In genomic region chr11:4096054-4096984, GRCm38 (mm10) we compare ENCODE assay signal across 7 mouse cellular contexts. TPM values are rescaled to one million over a fixed set of nuclear protein-coding genes. Genes with fewer than 3 reads are reported as not detected.
DNase-seq lines count a peak whose midpoint lies in the region; ATAC-seq lines count a peak whose summit lies in the region.

No protein-coding gene starts in this region.

- 2% methylated on average over 45 of the region's 45 CpGs for WGBS in embryonic facial prominence, embryonic 11.5 days
- 3% methylated on average over 45 of the region's 45 CpGs for WGBS in limb, embryonic 10.5 days
- 2% methylated on average over 45 of the region's 45 CpGs for WGBS in midbrain, embryonic 13.5 days

- peak; percentile 93 for ATAC-seq in embryonic facial prominence, embryonic 11.5 days (replicated peaks; ENCODE audit: insufficient number of reproducible peaks, low FRiP score, low TSS enrichment, low read depth)
- ATAC-seq in granulocyte monocyte progenitor cell, adult 5-6 weeks (replicated peaks; ENCODE audit: poor library complexity, severe bottlenecking), result peak; percentile 90
- peak; percentile 95 for ATAC-seq in midbrain, embryonic 13.5 days

- H3K36me3 ChIP-seq in embryonic facial prominence, embryonic 11.5 days (replicated peaks; ENCODE audit: control insufficient read depth, insufficient read depth, low read depth, low read length), result no peaks in the 10 kb centered on the region
- H3K36me3 ChIP-seq in limb, embryonic 10.5 days, result peaks cover 11% of the 10 kb centered on the region
- H3K36me3 ChIP-seq in midbrain, embryonic 13.5 days, result peaks cover 8% of the 10 kb centered on the region

- H3K27me3 ChIP-seq in embryonic facial prominence, embryonic 11.5 days (ENCODE audit: control insufficient read depth, insufficient read depth, low read length), result no peaks in the 10 kb centered on the region
- no peaks in the 10 kb centered on the region for H3K27me3 ChIP-seq in limb, embryonic 10.5 days (ENCODE audit: low read depth, poor library complexity, severe bottlenecking)
- H3K27me3 ChIP-seq in midbrain, embryonic 13.5 days, result no peaks in the 10 kb centered on the region

- peak overlapping the region; percentile 43 for H3K4me3 ChIP-seq in embryonic facial prominence, embryonic 11.5 days (ENCODE audit: low read depth, low read length)
- H3K4me3 ChIP-seq in limb, embryonic 10.5 days, result peak overlapping the region; percentile 58
- peak overlapping the region; percentile 50 for H3K4me3 ChIP-seq in midbrain, embryonic 13.5 days (replicated peaks)

- peak overlapping the region; percentile 73 for H3K9ac ChIP-seq in embryonic facial prominence, embryonic 11.5 days (replicated peaks; ENCODE audit: low read length)
- H3K9ac ChIP-seq in midbrain, embryonic 13.5 days (replicated peaks), result peak overlapping the region; percentile 87

- H3K27ac ChIP-seq in embryonic facial prominence, embryonic 11.5 days (replicated peaks; ENCODE audit: low read depth, low read length), result peak overlapping the region; percentile 71
- H3K27ac ChIP-seq in limb, embryonic 10.5 days, result peak overlapping the region; percentile 92
- H3K27ac ChIP-seq in midbrain, embryonic 13.5 days, result peak overlapping the region; percentile 92

- H3K4me2 ChIP-seq in embryonic facial prominence, embryonic 11.5 days (ENCODE audit: low read depth, low read length), result peak overlapping the region; percentile 80
- H3K4me2 ChIP-seq in midbrain, embryonic 13.5 days (replicated peaks), result peak overlapping the region; percentile 83

- DNase-seq in adrenal gland, postnatal 14 days, result peak; percentile 99
- DNase-seq in embryonic facial prominence, embryonic 11.5 days (ENCODE audit: low spot score), result peak; percentile 99
- DNase-seq in kidney, adult 11 months, result peak; percentile 99
- DNase-seq in limb, embryonic 10.5 days (ENCODE audit: low spot score), result peak; percentile 95
- peak; percentile 95 for DNase-seq in spleen, adult 12 weeks (ENCODE audit: low spot score)

- H3K4me1 ChIP-seq in embryonic facial prominence, embryonic 11.5 days (ENCODE audit: control insufficient read depth, insufficient read depth, low read length), result peaks cover 4% of the 10 kb centered on the region
- peaks cover 25% of the 10 kb centered on the region for H3K4me1 ChIP-seq in limb, embryonic 10.5 days
- peaks cover 23% of the 10 kb centered on the region for H3K4me1 ChIP-seq in midbrain, embryonic 13.5 days (replicated peaks)

- H3K9me3 ChIP-seq in embryonic facial prominence, embryonic 11.5 days (replicated peaks; ENCODE audit: control insufficient read depth, low read length), result no peaks in the 10 kb centered on the region
- H3K9me3 ChIP-seq in limb, embryonic 10.5 days (replicated peaks), result no peaks in the 10 kb centered on the region
- no peaks in the 10 kb centered on the region for H3K9me3 ChIP-seq in midbrain, embryonic 13.5 days

RNA-seq across cellular contexts. Expression of gene Mtfp1, which starts 1.1 kb away (rescaled TPM):
- 25.6 and 27.3 TPM in 2 replicates for total RNA-seq in adrenal gland, postnatal 14 days (2021)
- polyA plus RNA-seq in embryonic facial prominence, embryonic 11.5 days (2014; fragmentation: Nextera tagmentation; extraction: Ambion mirVana), result 6.7 and 8.7 TPM in 2 replicates
- total RNA-seq in granulocyte monocyte progenitor cell, adult 5-6 weeks (2014; fragmentation: Nextera tagmentation), result 9.9 and 11.1 TPM in 2 replicates
- 8.7 and 13.3 TPM in 2 replicates for total RNA-seq in granulocyte monocyte progenitor cell, adult 5-6 weeks (2017)
- polyA plus RNA-seq in limb, embryonic 10.5 days (2016; fragmentation: Nextera tagmentation; extraction: Ambion mirVana), result 12.5 and 16.2 TPM in 2 replicates
- polyA plus RNA-seq in midbrain, embryonic 13.5 days (2015; fragmentation: Nextera tagmentation; extraction: Ambion mirVana), result 4.9 and 6.6 TPM in 2 replicates

RNA-seq across cellular contexts. Expression of gene Sec14l2, which starts 26.9 kb away (rescaled TPM):
- 3.6 and 27.0 TPM in 2 replicates for total RNA-seq in adrenal gland, postnatal 14 days (2021)
- polyA plus RNA-seq in embryonic facial prominence, embryonic 11.5 days (2014; fragmentation: Nextera tagmentation; extraction: Ambion mirVana), result 1.3 and 1.5 TPM in 2 replicates
- not detected in 2 replicates for total RNA-seq in granulocyte monocyte progenitor cell, adult 5-6 weeks (2014; fragmentation: Nextera tagmentation)
- not detected in 2 replicates for total RNA-seq in granulocyte monocyte progenitor cell, adult 5-6 weeks (2017)
- 1.5 and 2.7 TPM in 2 replicates for polyA plus RNA-seq in limb, embryonic 10.5 days (2016; fragmentation: Nextera tagmentation; extraction: Ambion mirVana)
- 2.3 and 3.2 TPM in 2 replicates for polyA plus RNA-seq in midbrain, embryonic 13.5 days (2015; fragmentation: Nextera tagmentation; extraction: Ambion mirVana)

RNA-seq across cellular contexts. Expression of gene Sec14l3, which starts 31.7 kb away (rescaled TPM):
- 0.49 and 0.56 TPM in 2 replicates for total RNA-seq in adrenal gland, postnatal 14 days (2021)
- not detected in 2 replicates for polyA plus RNA-seq in embryonic facial prominence, embryonic 11.5 days (2014; fragmentation: Nextera tagmentation; extraction: Ambion mirVana)
- not detected in 2 replicates for total RNA-seq in granulocyte monocyte progenitor cell, adult 5-6 weeks (2014; fragmentation: Nextera tagmentation)
- not detected in 2 replicates for total RNA-seq in granulocyte monocyte progenitor cell, adult 5-6 weeks (2017)
- not detected in 2 replicates for polyA plus RNA-seq in limb, embryonic 10.5 days (2016; fragmentation: Nextera tagmentation; extraction: Ambion mirVana)
- 0.26 TPM in 1 of 2 replicates, not detected in the other for polyA plus RNA-seq in midbrain, embryonic 13.5 days (2015; fragmentation: Nextera tagmentation; extraction: Ambion mirVana)

RNA-seq across cellular contexts. Expression of gene Rnf215, which starts 38.7 kb away (rescaled TPM):
- 17.2 and 25.2 TPM in 2 replicates for total RNA-seq in adrenal gland, postnatal 14 days (2021)
- 26.1 and 26.4 TPM in 2 replicates for polyA plus RNA-seq in embryonic facial prominence, embryonic 11.5 days (2014; fragmentation: Nextera tagmentation; extraction: Ambion mirVana)
- total RNA-seq in granulocyte monocyte progenitor cell, adult 5-6 weeks (2014; fragmentation: Nextera tagmentation), result 10.5 and 13.1 TPM in 2 replicates
- 6.6 and 7.8 TPM in 2 replicates for total RNA-seq in granulocyte monocyte progenitor cell, adult 5-6 weeks (2017)
- polyA plus RNA-seq in limb, embryonic 10.5 days (2016; fragmentation: Nextera tagmentation; extraction: Ambion mirVana), result 16.3 and 23.3 TPM in 2 replicates
- polyA plus RNA-seq in midbrain, embryonic 13.5 days (2015; fragmentation: Nextera tagmentation; extraction: Ambion mirVana), result 43.9 and 45.9 TPM in 2 replicates

Comparison
In these comparisons a context has a peak if more than half of its experiments do, and no peak if none do; other contexts are left out.
1. Peak in every context shown above with its lines: DNase-seq, ATAC-seq, H3K4me3 ChIP-seq and H3K27ac ChIP-seq.